Mouse (Mus musculus) testis, postnatal 10 days (tissue): ENCODE data around the gene Pnrc2.

Source experiments
- DNase-seq: peaks from one replicate; pipeline ENCODE4 v3.0.0; 2021; ENCODE audit warnings: low spot score

Pnrc2 gene

DNA sequence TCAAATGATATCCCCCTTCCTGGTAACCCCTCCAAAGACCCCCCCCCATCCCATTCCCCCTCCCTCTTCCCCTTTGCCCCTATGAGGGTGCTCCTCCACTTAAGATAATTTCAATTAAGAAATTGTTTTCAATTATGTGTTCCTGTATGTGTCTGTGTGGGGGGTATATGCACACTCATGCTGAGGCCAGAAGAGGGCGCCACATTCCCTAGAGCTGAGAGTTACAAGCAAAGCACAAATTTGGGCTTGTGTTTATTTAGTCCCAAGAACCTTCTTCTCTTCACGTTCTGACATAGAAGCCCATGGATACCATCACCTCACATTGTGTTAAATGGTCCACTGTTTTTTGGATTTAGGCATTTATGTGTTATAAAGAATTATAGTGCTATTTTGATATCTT lies 50.4 kb downstream of the Pnrc2 start:
- peak; percentile 84 for DNase-seq

DNA sequence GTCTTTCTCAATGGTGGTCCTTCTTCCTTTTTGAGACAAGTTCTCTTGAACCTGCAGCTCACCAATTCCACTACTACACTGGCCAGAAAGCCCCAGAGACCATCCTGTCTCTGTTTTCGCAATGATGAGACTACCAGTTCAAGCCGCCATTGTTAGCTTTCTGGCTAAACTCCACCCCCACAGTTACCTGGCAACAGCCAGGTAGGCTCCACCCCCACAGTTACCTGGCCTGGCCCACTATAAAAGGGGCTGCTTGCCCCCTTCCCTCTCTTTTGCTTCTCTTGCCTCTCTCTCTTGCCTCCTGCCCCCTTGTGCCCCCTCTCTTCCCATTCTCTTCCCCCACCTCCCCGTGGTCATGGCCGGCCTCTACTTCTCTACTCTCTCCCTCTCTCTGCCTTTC lies 51.9 kb downstream of the Pnrc2 start:
- DNase-seq, result no peak
